Mouse (Mus musculus) forebrain, embryonic 15.5 days (tissue): ENCODE measurements at regions not wholly inside any gene's neighbourhood (a gene's known extent, or its start where the extent isn't known, plus 50 kb on each side); places are given as distances from the start of the nearest gene placed in this dataset.

Experiments used
- ATAC-seq: fragments of 200-750 bp; cut with Nextera tagmentation; replicated peaks from 2 replicates; pipeline ENCODE4 v1.8.0; 2017; ENCODE audit warnings: mild to moderate bottlenecking, moderate TSS enrichment, moderate library complexity
- H3K27ac ChIP-seq: fragments of 300-500 bp; sonication (generic); replicated peaks from 2 replicates; pipeline ENCODE4 v1.5.1; 2015; ENCODE audit warnings: mild to moderate bottlenecking, inconsistent platforms
- H3K27me3 ChIP-seq: fragments of 300-500 bp; sonication (generic); 2 replicates; pipeline ENCODE4 v1.6.1; 2015; ENCODE audit warnings: inconsistent platforms
- H3K36me3 ChIP-seq: fragments of 300-500 bp; sonication (generic); 2 replicates; pipeline ENCODE4 v1.6.1; 2015; ENCODE audit warnings: mild to moderate bottlenecking, inconsistent platforms
- H3K4me1 ChIP-seq: fragments of 300-500 bp; sonication (generic); 2 replicates; pipeline ENCODE4 v1.6.1; 2015; ENCODE audit warnings: inconsistent platforms
- H3K4me2 ChIP-seq: fragments of 300-500 bp; sonication (generic); replicated peaks from 2 replicates; pipeline ENCODE4 v1.6.1; 2015; ENCODE audit warnings: mild to moderate bottlenecking, inconsistent platforms
- H3K4me3 ChIP-seq: fragments of 300-500 bp; sonication (generic); 2 replicates; pipeline ENCODE4 v1.5.1; 2015; ENCODE audit warnings: mild to moderate bottlenecking, inconsistent platforms
- H3K9ac ChIP-seq: fragments of 300-500 bp; sonication (generic); replicated peaks from 2 replicates; pipeline ENCODE4 v1.6.1; 2015; ENCODE audit warnings: mild to moderate bottlenecking, inconsistent platforms
- H3K9me3 ChIP-seq: fragments of 300-500 bp; sonication (generic); 2 replicates; pipeline ENCODE4 v1.6.1; 2016; ENCODE audit warnings: inconsistent platforms
- WGBS: fragments of 180-500 bp; shearing (Covaris S2); methylation state at CpG from one replicate; pipeline ENCODE4 v1.1.7; 2015; ENCODE audit warnings: mixed read lengths; 5-methylcytosine and 5-hydroxymethylcytosine counted together

- Histone ChIP-seq H3K4me3 (no peak overlapping the region), H3K4me2 (no peak overlapping the region), H3K27me3 (no peaks in the 10 kb centered on the region), H3K9ac (no peak overlapping the region), H3K27ac (no peak overlapping the region), H3K36me3 (no peaks in the 10 kb centered on the region), H3K9me3 (no peaks in the 10 kb centered on the region), H3K4me1 (no peaks in the 10 kb centered on the region)
- no peak for ATAC-seq
- WGBS = 75% methylated on average over 3 of the region's 3 CpGs
Measured at GRCm38 (mm10) chr8:41556819-41557218, 139.9 kb upstream of the Frg1 start.

DNA sequence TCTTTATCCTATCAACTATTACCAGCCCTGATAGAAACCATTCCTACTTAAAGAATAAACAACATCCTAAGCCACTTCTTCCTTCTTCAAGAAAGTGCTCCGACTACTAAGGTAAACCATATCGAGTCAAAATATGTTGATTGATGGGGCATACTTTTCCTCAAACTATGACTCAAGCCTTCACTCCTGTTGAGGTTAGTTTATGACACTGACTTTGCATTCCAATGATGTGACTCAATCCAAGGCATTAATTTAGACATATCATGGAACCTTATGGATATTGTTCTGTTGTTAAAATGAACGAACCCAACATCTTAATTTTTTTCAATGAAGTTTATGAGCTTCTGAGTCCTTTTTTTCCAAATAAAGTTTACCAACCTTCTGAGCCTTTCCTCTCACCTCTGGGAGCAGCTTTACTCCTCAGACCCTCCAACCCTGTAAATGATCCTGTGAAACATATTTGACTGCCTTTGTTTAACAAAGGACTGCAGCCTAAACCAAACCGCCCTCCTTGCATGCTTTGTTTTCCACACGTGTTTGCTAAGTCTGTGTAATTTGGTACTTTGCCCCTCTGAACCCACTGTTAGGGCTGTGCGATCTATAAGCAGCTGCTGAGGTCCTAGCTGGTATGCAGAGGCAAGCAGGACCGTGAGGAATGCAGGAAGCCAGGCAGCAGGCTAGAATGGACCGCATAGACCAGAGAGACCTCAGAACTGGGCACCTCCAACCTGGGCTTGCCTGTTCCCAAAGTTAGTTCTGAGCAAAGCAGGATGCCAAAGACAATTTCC lies 136.1 kb upstream of the Frg1 start:
- H3K4me1 ChIP-seq = no peaks in the 10 kb centered on the region
- H3K27ac ChIP-seq = no peak overlapping the region
- 75% methylated on average over 8 of the region's 8 CpGs for WGBS
- ATAC-seq = no peak
- H3K27me3 ChIP-seq = no peaks in the 10 kb centered on the region
- no peaks in the 10 kb centered on the region for H3K36me3 ChIP-seq
- no peak overlapping the region for H3K4me2 ChIP-seq
- H3K9me3 ChIP-seq = no peaks in the 10 kb centered on the region
- no peak overlapping the region for H3K4me3 ChIP-seq
- H3K9ac ChIP-seq = no peak overlapping the region

DNA sequence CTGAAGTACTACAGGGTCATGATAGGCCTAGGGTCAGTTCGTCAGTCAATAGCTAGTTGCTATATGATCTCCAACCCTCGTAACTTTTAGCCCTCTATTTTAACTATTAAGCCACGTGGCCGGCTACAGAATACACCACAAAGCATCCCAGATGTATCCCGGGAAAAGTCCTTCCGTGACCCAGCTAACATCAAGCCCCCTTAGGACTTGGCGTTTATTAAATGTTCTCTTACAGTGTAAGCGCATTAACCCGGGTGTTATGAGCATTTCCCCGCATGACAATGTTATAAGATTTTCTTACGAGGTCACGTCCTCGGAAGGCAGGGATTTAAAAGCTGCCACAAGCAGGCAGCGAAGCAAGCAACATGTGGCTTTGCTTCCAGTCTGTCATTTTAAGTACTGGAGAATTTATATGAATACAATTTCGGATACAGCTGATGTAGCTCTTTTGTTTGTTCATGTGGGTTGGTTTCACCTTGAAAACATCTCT lies 135.1 kb upstream of the Frg1 start:
- Histone ChIP-seq H3K27me3 (no peaks in the 10 kb centered on the region), H3K27ac (no peak overlapping the region), H3K9me3 (no peaks in the 10 kb centered on the region), H3K4me3 (no peak overlapping the region), H3K4me1 (no peaks in the 10 kb centered on the region), H3K36me3 (no peaks in the 10 kb centered on the region), H3K4me2 (no peak overlapping the region), H3K9ac (no peak overlapping the region)
- WGBS = 87% methylated on average over 15 of the region's 15 CpGs
- no peak for ATAC-seq

GRCm38 (mm10) chr8:41550095-41550420 lies 133.2 kb upstream of the Frg1 start:
- H3K4me3 ChIP-seq = no peak overlapping the region
- H3K27me3 ChIP-seq = no peaks in the 10 kb centered on the region
- no peak overlapping the region for H3K9ac ChIP-seq
- ATAC-seq = peak; percentile 66
- no peaks in the 10 kb centered on the region for H3K9me3 ChIP-seq
- no peak overlapping the region for H3K27ac ChIP-seq
- no peaks in the 10 kb centered on the region for H3K36me3 ChIP-seq
- WGBS = 67% methylated on average over 2 of the region's 2 CpGs
- no peak overlapping the region for H3K4me2 ChIP-seq
- no peaks in the 10 kb centered on the region for H3K4me1 ChIP-seq

DNA sequence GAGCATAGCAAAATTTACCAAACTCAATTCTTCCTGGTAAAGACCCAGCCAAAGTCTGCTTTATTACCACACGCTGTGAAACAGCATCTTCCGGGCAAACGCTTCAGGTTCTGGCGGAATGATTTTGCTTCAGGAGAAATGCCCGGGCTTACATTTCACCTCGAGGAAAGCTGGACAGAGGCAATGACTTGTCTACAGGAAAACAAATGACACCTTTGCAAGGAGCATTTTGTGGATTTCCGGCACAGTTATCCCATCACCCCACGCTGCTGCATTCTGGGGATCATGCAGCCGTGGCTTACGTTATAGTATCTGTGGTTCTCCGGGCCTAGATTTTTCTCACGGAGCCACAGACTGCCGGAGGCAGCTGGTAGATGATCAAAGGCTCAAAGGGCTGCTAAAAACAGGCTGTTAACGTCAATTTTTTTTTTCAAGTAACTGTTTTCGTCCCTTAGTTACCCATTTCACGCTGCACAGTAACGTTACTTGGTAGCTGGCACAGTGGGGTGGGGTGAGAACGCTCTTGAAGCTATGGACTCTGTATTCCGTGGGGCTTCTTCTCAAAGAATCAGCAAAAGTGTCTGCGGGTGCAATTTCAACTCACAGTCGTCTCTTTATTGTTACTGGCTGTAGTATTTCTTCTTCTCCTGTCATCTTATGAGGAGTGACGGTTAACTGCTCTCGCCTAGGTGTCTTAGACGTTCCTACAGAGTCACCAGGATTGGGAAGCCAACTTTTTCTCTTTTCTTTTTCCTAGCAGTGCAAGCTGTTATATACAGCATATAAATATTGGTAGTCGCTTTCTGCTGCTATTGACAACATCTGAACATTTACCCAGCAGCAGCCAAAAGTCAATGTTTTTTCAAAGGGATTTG lies 132.6 kb upstream of the Frg1 start:
- Histone ChIP-seq H3K9ac (no peak overlapping the region), H3K4me1 (no peaks in the 10 kb centered on the region), H3K36me3 (no peaks in the 10 kb centered on the region), H3K27ac (no peak overlapping the region), H3K27me3 (no peaks in the 10 kb centered on the region), H3K4me3 (no peak overlapping the region), H3K4me2 (no peak overlapping the region), H3K9me3 (no peaks in the 10 kb centered on the region)
- peak; percentile 66 for ATAC-seq
- 73% methylated on average over 25 of the region's 25 CpGs for WGBS

GRCm38 (mm10) chr8:41547730-41548368 lies 131.0 kb upstream of the Frg1 start:
- ATAC-seq = no peak
- Histone ChIP-seq H3K27me3 (no peaks in the 10 kb centered on the region), H3K9ac (no peak overlapping the region), H3K27ac (no peak overlapping the region), H3K36me3 (no peaks in the 10 kb centered on the region), H3K4me2 (no peak overlapping the region), H3K4me3 (no peak overlapping the region), H3K4me1 (no peaks in the 10 kb centered on the region), H3K9me3 (no peaks in the 10 kb centered on the region)
- 91% methylated on average over 7 of the region's 7 CpGs for WGBS

GRCm38 (mm10) chr8:41532212-41532611 lies 115.3 kb upstream of the Frg1 start:
- Histone ChIP-seq H3K9me3 (no peaks in the 10 kb centered on the region), H3K27ac (no peak overlapping the region), H3K27me3 (no peaks in the 10 kb centered on the region), H3K36me3 (no peaks in the 10 kb centered on the region), H3K9ac (no peak overlapping the region), H3K4me1 (no peaks in the 10 kb centered on the region), H3K4me2 (no peak overlapping the region), H3K4me3 (no peak overlapping the region)
- WGBS = 91% methylated on average over 5 of the region's 5 CpGs
- no peak for ATAC-seq

DNA sequence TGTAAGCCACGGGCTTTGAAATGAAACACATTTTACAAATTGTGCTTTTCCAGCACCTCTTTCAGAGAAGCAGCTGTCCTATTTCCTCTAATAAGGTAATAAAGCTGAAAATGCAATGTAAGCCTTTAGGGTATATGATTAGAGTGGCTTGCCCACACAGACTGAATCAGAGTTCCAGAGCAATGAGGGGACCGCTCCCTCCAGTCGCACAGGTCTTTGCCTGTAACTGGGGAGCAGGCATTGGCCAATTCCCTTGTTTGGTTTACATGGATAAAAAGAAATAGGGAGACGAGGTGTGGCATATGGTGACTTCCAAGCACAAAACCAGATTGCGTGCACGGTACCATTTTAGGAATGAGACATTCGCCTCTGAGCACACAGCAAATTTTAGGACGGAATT lies 112.7 kb upstream of the Frg1 start:
- Histone ChIP-seq H3K27me3 (no peaks in the 10 kb centered on the region), H3K4me1 (no peaks in the 10 kb centered on the region), H3K9me3 (no peaks in the 10 kb centered on the region), H3K4me2 (no peak overlapping the region), H3K36me3 (no peaks in the 10 kb centered on the region), H3K27ac (no peak overlapping the region), H3K9ac (no peak overlapping the region), H3K4me3 (no peak overlapping the region)
- ATAC-seq = no peak
- WGBS = 91% methylated on average over 8 of the region's 8 CpGs

DNA sequence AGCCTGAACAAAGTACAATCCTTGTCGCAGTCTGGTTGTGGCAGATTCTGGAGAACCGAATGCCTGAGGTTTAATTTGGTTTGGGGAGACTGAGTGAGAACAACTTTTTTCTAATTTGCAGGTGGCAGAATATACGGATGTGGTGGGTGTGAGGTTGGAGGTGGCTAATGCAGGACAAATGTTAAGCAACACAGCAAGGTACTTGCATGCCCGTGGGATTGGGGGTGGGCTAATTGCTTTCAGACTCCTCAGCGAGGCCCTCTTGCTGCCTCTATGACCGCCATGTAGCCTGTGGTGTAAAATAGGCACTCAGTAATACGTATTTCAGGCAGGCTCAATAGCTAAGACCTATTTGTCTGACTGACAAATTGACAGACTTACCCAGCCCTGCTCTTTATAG lies 109.4 kb upstream of the Frg1 start:
- H3K27me3 ChIP-seq = no peaks in the 10 kb centered on the region
- 66% methylated on average over 7 of the region's 7 CpGs for WGBS
- ATAC-seq = no peak

GRCm38 (mm10) chr8:41485163-41485562 lies 68.3 kb upstream of the Frg1 start:
- no peaks in the 10 kb centered on the region for H3K9me3 ChIP-seq
- no peak overlapping the region for H3K9ac ChIP-seq
- ATAC-seq = no peak
- no peaks in the 10 kb centered on the region for H3K27me3 ChIP-seq
- H3K36me3 ChIP-seq = no peaks in the 10 kb centered on the region
- no peak overlapping the region for H3K4me2 ChIP-seq
- H3K27ac ChIP-seq = no peak overlapping the region
- no peak overlapping the region for H3K4me3 ChIP-seq
- WGBS = 83% methylated on average over 5 of the region's 5 CpGs
- no peaks in the 10 kb centered on the region for H3K4me1 ChIP-seq

More for the DNA sequence above, 109.4 kb upstream of the Frg1 start:
- no peak overlapping the region for H3K4me3 ChIP-seq
- no peaks in the 10 kb centered on the region for H3K4me1 ChIP-seq
- H3K27ac ChIP-seq = no peak overlapping the region
- no peak overlapping the region for H3K9ac ChIP-seq
- no peak overlapping the region for H3K4me2 ChIP-seq
- H3K36me3 ChIP-seq = no peaks in the 10 kb centered on the region
- no peaks in the 10 kb centered on the region for H3K9me3 ChIP-seq

DNA sequence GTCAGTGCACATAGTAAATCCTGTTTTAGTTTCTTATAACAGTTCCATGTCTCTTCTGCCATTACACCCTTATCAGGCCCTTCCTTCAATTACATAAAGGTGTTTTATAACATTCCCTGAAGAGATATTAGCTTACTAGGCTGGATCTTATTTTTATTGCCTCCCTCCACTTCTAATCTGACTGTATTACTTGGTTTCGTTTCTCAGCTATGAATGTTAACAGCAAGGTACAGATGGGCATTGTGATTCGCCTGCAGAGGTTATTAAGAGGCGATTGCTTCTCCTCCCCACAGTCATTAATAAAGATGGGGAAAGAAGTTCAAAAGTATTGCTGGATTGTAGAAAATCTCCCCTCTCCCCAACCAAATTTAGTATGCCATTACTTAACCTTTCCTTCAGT lies 66.4 kb upstream of the Frg1 start:
- 58% methylated on average over 3 of the region's 3 CpGs for WGBS
- Histone ChIP-seq H3K36me3 (no peaks in the 10 kb centered on the region), H3K4me3 (no peak overlapping the region), H3K27ac (no peak overlapping the region), H3K9me3 (no peaks in the 10 kb centered on the region), H3K9ac (no peak overlapping the region), H3K4me2 (no peak overlapping the region), H3K27me3 (no peaks in the 10 kb centered on the region), H3K4me1 (no peaks in the 10 kb centered on the region)
- no peak for ATAC-seq

DNA sequence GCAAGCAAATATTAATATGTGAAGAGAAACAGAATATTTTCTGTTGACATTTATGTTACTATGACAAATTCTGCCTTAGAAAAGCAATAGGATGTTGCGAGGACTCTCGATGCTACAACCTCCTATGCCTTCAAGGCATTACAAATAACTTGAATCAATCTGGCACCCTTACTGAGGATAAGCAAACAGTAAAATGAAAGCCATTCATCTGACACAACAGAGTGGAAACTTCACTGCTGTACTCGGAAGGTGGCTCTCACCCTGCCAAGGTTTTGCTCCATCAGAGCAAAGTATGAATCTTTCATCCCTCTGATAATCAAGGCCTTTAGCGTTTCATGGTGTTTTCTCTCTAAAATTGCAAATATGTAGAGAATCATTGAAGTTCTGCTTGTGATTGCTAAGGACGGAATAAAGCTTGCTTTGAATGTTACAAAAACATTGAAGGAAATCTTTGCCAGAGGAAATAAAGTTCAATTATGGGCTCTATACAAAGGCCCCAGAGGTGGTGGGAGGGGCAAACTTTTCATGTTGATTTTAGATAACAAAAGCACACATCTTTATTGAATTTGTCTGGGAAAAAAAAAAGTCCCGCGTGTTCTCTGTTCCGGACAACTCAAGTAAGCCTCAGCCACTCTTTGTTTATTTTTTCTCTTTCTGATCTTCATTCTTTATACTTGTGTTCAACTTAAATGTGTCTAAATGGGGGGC lies 56.3 kb upstream of the Frg1 start:
- H3K27ac ChIP-seq = no peak overlapping the region
- no peaks in the 10 kb centered on the region for H3K36me3 ChIP-seq
- H3K4me1 ChIP-seq = no peaks in the 10 kb centered on the region
- no peaks in the 10 kb centered on the region for H3K27me3 ChIP-seq
- no peaks in the 10 kb centered on the region for H3K9me3 ChIP-seq
- no peak overlapping the region for H3K4me2 ChIP-seq
- no peak overlapping the region for H3K4me3 ChIP-seq
- H3K9ac ChIP-seq = no peak overlapping the region
- no peak for ATAC-seq
- 63% methylated on average over 8 of the region's 8 CpGs for WGBS
